Mouse (Mus musculus) embryonic fibroblast, embryonic 13.5 days (primary cell): ENCODE data around the gene Cish. TPM values are rescaled to one million over a fixed set of nuclear protein-coding genes. Genes with fewer than 3 reads are reported as not detected.

Experiments
- H3K27ac ChIP-seq: 2 replicates; pipeline ENCODE4 v1.5.1; 2012; ENCODE audit warnings: low read length, control low read depth, inconsistent platforms; ENCODE audit not compliant: insufficient read depth
- H3K4me1 ChIP-seq: 2 replicates; pipeline ENCODE4 v1.6.1; 2011; ENCODE audit warnings: low read length; ENCODE audit not compliant: control insufficient read depth, insufficient read depth
- H3K4me3 ChIP-seq: 2 replicates; pipeline ENCODE4 v1.5.1; 2011; ENCODE audit warnings: mild to moderate bottlenecking, control low read depth, low read length; ENCODE audit not compliant: insufficient read depth
- CTCF ChIP-seq: IDR thresholded peaks from 2 replicates; pipeline ENCODE4 v1.5.1; 2011; ENCODE audit warnings: mild to moderate bottlenecking, control low read depth, low read length, moderate library complexity, borderline replicate concordance; ENCODE audit not compliant: insufficient read depth
- POLR2A ChIP-seq: IDR thresholded peaks from 2 replicates; pipeline ENCODE4 v1.6.1; 2011; ENCODE audit warnings: low read depth, mild to moderate bottlenecking, control low read depth, low read length, moderate library complexity
- polyA plus RNA-seq: library from polyadenylated mRNA; stranded (reverse); fragments of >200 nt; gene quantifications from 2 replicates; pipeline ENCODE4 v1.2.4, GENCODE M21; 2011; ENCODE audit warnings: low read depth; ENCODE audit not compliant: missing spikeins, insufficient read length

Gene Cish
- polyA plus RNA-seq, 1 experiment = 6.4 TPM

- Histone ChIP-seq H3K27ac (no peak overlapping the region), H3K4me3 (no peak overlapping the region), H3K4me1 (no peaks in the 10 kb centered on the region)
- TF ChIP-seq POLR2A = no peak
- no peak for TF ChIP-seq CTCF
These were observed 46.4 kb downstream of the Cish start for GRCm38 (mm10) chr9:107342201-107342709.

- no peaks in the 10 kb centered on the region for H3K4me1 ChIP-seq
- H3K4me3 ChIP-seq = no peak overlapping the region
- no peak overlapping the region for H3K27ac ChIP-seq
- no peak for TF ChIP-seq CTCF
- no peak for TF ChIP-seq POLR2A
These were observed 47.5 kb downstream of the Cish start for GRCm38 (mm10) chr9:107343146-107343943.

- Histone ChIP-seq H3K27ac (no peak overlapping the region), H3K4me3 (no peak overlapping the region), H3K4me1 (no peaks in the 10 kb centered on the region)
- TF ChIP-seq CTCF = no peak
- TF ChIP-seq POLR2A = no peak
These were observed 48.2 kb downstream of the Cish start for GRCm38 (mm10) chr9:107344027-107344426.

GRCm38 (mm10) chr9:107346081-107346480 is 50.3 kb downstream of the Cish start:
- H3K4me1 ChIP-seq = no peaks in the 10 kb centered on the region
- no peak overlapping the region for H3K27ac ChIP-seq
- no peak overlapping the region for H3K4me3 ChIP-seq
- TF ChIP-seq POLR2A (no peak), CTCF (no peak)

GRCm38 (mm10) chr9:107347586-107348183 is 51.9 kb downstream of the Cish start:
- Histone ChIP-seq H3K27ac (no peak overlapping the region), H3K4me3 (no peak overlapping the region), H3K4me1 (no peaks in the 10 kb centered on the region)
- TF ChIP-seq CTCF (no peak), POLR2A (no peak)

GRCm38 (mm10) chr9:107349321-107349720 is 53.5 kb downstream of the Cish start:
- Histone ChIP-seq H3K27ac (no peak overlapping the region), H3K4me1 (no peaks in the 10 kb centered on the region)
- no peak for TF ChIP-seq POLR2A
- no peak for TF ChIP-seq CTCF

More at GRCm38 (mm10) chr9:107349321-107349720, 53.5 kb downstream of the Cish start:
- H3K4me3 ChIP-seq = no peak overlapping the region

Other genes starting within 250 kb of the Cish start
- gene Dock3, start 64.1 kb upstream of the Cish start, polyA plus RNA-seq = 0.12 and 0.18 TPM in 2 replicates
- gene Mapkapk3, start 6.1 kb upstream of the Cish start, polyA plus RNA-seq = 17.5 and 28.2 TPM in 2 replicates
- 10.4 and 14.0 TPM in 2 replicates for gene Hemk1, start 42.3 kb downstream of the Cish start, polyA plus RNA-seq
- not detected in 2 replicates for gene 6430571L13Rik, start 44.6 kb downstream of the Cish start, polyA plus RNA-seq
- not detected in 2 replicates for gene Cacna2d2, start 103.6 kb downstream of the Cish start, polyA plus RNA-seq
- gene Tmem115, start 237.9 kb downstream of the Cish start, polyA plus RNA-seq = 21.4 and 26.1 TPM in 2 replicates
- 14.4 and 18.3 TPM in 2 replicates for gene Cyb561d2, start 246.2 kb downstream of the Cish start, polyA plus RNA-seq
- 16.7 and 18.9 TPM in 2 replicates for gene Nprl2, start 246.2 kb downstream of the Cish start, polyA plus RNA-seq